Mouse (Mus musculus) small intestine, adult 2 months (tissue): ENCODE results near the gene Senp7.

ENCODE experiments used
- CTCF ChIP-seq: fragments of 200-500 bp; IDR thresholded peaks from 2 replicates; pipeline ENCODE4 v1.5.1; 2012; ENCODE audit warnings: low read depth, mild to moderate bottlenecking, control low read depth, inconsistent platforms, low read length, moderate library complexity, mixed read lengths; ENCODE audit not compliant: insufficient replicate concordance, insufficient read length; ENCODE audit errors: extremely low read depth
- POLR2A ChIP-seq: fragments of 200-500 bp; IDR thresholded peaks from 2 replicates; pipeline ENCODE4 v1.6.1; 2012; ENCODE audit warnings: low read depth, mild to moderate bottlenecking, control low read depth, inconsistent platforms, low read length, moderate library complexity

DNA sequence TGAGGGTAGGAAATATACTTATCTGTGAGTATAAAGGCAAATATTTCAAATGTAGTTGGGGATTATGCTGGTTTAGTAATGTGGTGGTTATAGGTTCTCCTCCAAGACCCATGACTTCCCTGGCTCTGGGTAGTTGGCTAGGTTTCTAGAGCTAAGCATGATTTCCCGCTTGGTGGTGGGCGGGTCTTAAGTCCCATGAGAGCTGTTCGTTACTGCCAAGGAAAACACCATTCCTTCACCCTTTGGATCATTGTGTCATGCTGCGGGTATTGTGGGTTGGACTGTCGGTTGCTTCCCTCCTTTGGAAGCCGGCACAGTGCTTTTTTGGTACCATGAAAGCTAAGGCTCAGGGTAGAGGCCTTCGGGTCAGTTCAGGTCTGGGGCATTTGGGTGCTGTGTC is 115.3 kb downstream of the Senp7 start:
- TF ChIP-seq CTCF (no peak), POLR2A (no peak)
